Mouse (Mus musculus): Measurements from ENCODE around the gene Ism2.
"Not testable (repeated sequence)": the region's sequence is repeated elsewhere in the genome, so short reads cannot be mapped to it uniquely, and the experiment has no call there.

The Ism2 gene

GRCm38 (mm10) chr12:87289100-87289499, 10.4 kb downstream of the Ism2 start:
- DNase-seq (ENCODE audit: low read depth) = no peak

- no peak for DNase-seq (ENCODE audit: low read depth)
Observed at GRCm38 (mm10) chr12:87284726-87285125, 14.8 kb downstream of the Ism2 start.

- no peak for DNase-seq (ENCODE audit: low read depth)
Observed at GRCm38 (mm10) chr12:87284268-87284667, 15.2 kb downstream of the Ism2 start.

- DNase-seq (ENCODE audit: low read depth) = no peak
Observed at GRCm38 (mm10) chr12:87283706-87284105, 15.8 kb downstream of the Ism2 start.

- DNase-seq (ENCODE audit: low read depth) = no peak
Observed at GRCm38 (mm10) chr12:87282743-87283142, 16.8 kb downstream of the Ism2 start.

GRCm38 (mm10) chr12:87281766-87282165, 17.7 kb downstream of the Ism2 start:
- DNase-seq (ENCODE audit: low read depth) = no peak

- no peak for DNase-seq (ENCODE audit: low read depth)
Observed at GRCm38 (mm10) chr12:87279879-87280278, 19.6 kb downstream of the Ism2 start.

- no peak for DNase-seq (ENCODE audit: low read depth)
Observed at GRCm38 (mm10) chr12:87279350-87279749, 20.2 kb downstream of the Ism2 start.

- DNase-seq (ENCODE audit: low read depth) = no peak
Observed at GRCm38 (mm10) chr12:87278118-87278730, 21.3 kb downstream of the Ism2 start.

GRCm38 (mm10) chr12:87277251-87277650, 22.3 kb downstream of the Ism2 start:
- DNase-seq (ENCODE audit: low read depth) = not testable (repeated sequence)

- DNase-seq (ENCODE audit: low read depth) = no peak
Observed at GRCm38 (mm10) chr12:87274853-87275831, 24.4 kb downstream of the Ism2 start.

- peak; percentile 26 for DNase-seq (ENCODE audit: low read depth)
Observed at GRCm38 (mm10) chr12:87267682-87268081, 31.8 kb downstream of the Ism2 start.

- no peak for DNase-seq (ENCODE audit: low read depth)
Observed at GRCm38 (mm10) chr12:87266827-87267603, 32.5 kb downstream of the Ism2 start.

- peak; percentile 96 for DNase-seq (ENCODE audit: low read depth)
Observed at GRCm38 (mm10) chr12:87266108-87266826, 33.2 kb downstream of the Ism2 start, which contains the start of the genes Vipas39 and Ahsa1. Gene Vipas39 (minus strand): TSS chr12:87266256. Gene Ahsa1 (plus strand): TSS chr12:87266479.

- no peak for DNase-seq (ENCODE audit: low read depth)
Observed at GRCm38 (mm10) chr12:87265444-87265843, 34.1 kb downstream of the Ism2 start.

- DNase-seq (ENCODE audit: low read depth) = no peak
Observed at GRCm38 (mm10) chr12:87260562-87260961, 38.9 kb downstream of the Ism2 start.

- DNase-seq (ENCODE audit: low read depth) = no peak
Observed at GRCm38 (mm10) chr12:87256629-87257028, 42.9 kb downstream of the Ism2 start.

- no peak for DNase-seq (ENCODE audit: low read depth)
Observed at GRCm38 (mm10) chr12:87253878-87254277, 45.6 kb downstream of the Ism2 start.

- DNase-seq (ENCODE audit: low read depth) = no peak
Observed at GRCm38 (mm10) chr12:87250161-87250560, 49.3 kb downstream of the Ism2 start.

- no peak for DNase-seq (ENCODE audit: low read depth)
Observed at GRCm38 (mm10) chr12:87238632-87239031, 60.9 kb downstream of the Ism2 start, which contains the start of gene Noxred1. Gene Noxred1 (minus strand): TSS chr12:87238732.

GRCm38 (mm10) chr12:87236882-87237483, 62.5 kb downstream of the Ism2 start:
- DNase-seq (ENCODE audit: low read depth) = peak; percentile 24
